Mouse (Mus musculus): Measurements from ENCODE around the gene Ccr7. TPM values are rescaled to one million over a fixed set of nuclear protein-coding genes. Genes with fewer than 3 reads are reported as not detected.

Ccr7 gene
- polyA plus RNA-seq, 1 experiment from 2014 or later = not detected

- Histone ChIP-seq H3K36me3 (ENCODE audit: control insufficient read depth, insufficient read depth, low read length) (no peaks in the 10 kb centered on the region), H3K4me1 (ENCODE audit: control insufficient read depth, insufficient read depth, low read length) (no peaks in the 10 kb centered on the region), H3K4me2 (ENCODE audit: low read depth, low read length) (no peak overlapping the region), H3K4me3 (ENCODE audit: low read depth, low read length) (no peak overlapping the region), H3K27ac (ENCODE audit: low read depth, low read length) (no peak overlapping the region), H3K27me3 (ENCODE audit: control insufficient read depth, insufficient read depth, low read length) (no peaks in the 10 kb centered on the region), H3K9me3 (ENCODE audit: control insufficient read depth, low read length) (no peaks in the 10 kb centered on the region), H3K9ac (replicated peaks; ENCODE audit: low read depth, low read length) (no peak overlapping the region)
- WGBS = 93% methylated on average over 9 of the region's 9 CpGs
- ATAC-seq (ENCODE audit: low read depth) = no peak
Measured at GRCm38 (mm10) chr11:99102575-99103270, 52.2 kb downstream of the Ccr7 start.

GRCm38 (mm10) chr11:99101693-99102092 lies 53.2 kb downstream of the Ccr7 start:
- no peaks in the 10 kb centered on the region for H3K4me1 ChIP-seq (ENCODE audit: control insufficient read depth, insufficient read depth, low read length)
- WGBS = 90% methylated on average over 8 of the region's 8 CpGs
- no peak overlapping the region for H3K4me3 ChIP-seq (ENCODE audit: low read depth, low read length)
- no peak overlapping the region for H3K4me2 ChIP-seq (ENCODE audit: low read depth, low read length)
- H3K27ac ChIP-seq (ENCODE audit: low read depth, low read length) = no peak overlapping the region
- no peak for ATAC-seq (ENCODE audit: low read depth)
- H3K9me3 ChIP-seq (ENCODE audit: control insufficient read depth, low read length) = no peaks in the 10 kb centered on the region
- H3K27me3 ChIP-seq (ENCODE audit: control insufficient read depth, insufficient read depth, low read length) = no peaks in the 10 kb centered on the region
- no peaks in the 10 kb centered on the region for H3K36me3 ChIP-seq (ENCODE audit: control insufficient read depth, insufficient read depth, low read length)
- H3K9ac ChIP-seq (replicated peaks; ENCODE audit: low read depth, low read length) = no peak overlapping the region

- H3K36me3 ChIP-seq (ENCODE audit: control insufficient read depth, insufficient read depth, low read length) = no peaks in the 10 kb centered on the region
- H3K9ac ChIP-seq (replicated peaks; ENCODE audit: low read depth, low read length) = no peak overlapping the region
- 88% methylated on average over 5 of the region's 5 CpGs for WGBS
- H3K4me1 ChIP-seq (ENCODE audit: control insufficient read depth, insufficient read depth, low read length) = no peaks in the 10 kb centered on the region
- H3K9me3 ChIP-seq (ENCODE audit: control insufficient read depth, low read length) = no peaks in the 10 kb centered on the region
- no peak for ATAC-seq (ENCODE audit: low read depth)
- no peak overlapping the region for H3K4me3 ChIP-seq (ENCODE audit: low read depth, low read length)
- no peaks in the 10 kb centered on the region for H3K27me3 ChIP-seq (ENCODE audit: control insufficient read depth, insufficient read depth, low read length)
- H3K4me2 ChIP-seq (ENCODE audit: low read depth, low read length) = no peak overlapping the region
- H3K27ac ChIP-seq (ENCODE audit: low read depth, low read length) = no peak overlapping the region
Measured at GRCm38 (mm10) chr11:99100215-99100614, 54.7 kb downstream of the Ccr7 start.

GRCm38 (mm10) chr11:99099516-99099915 lies 55.4 kb downstream of the Ccr7 start:
- Histone ChIP-seq H3K27ac (ENCODE audit: low read depth, low read length) (no peak overlapping the region), H3K4me2 (ENCODE audit: low read depth, low read length) (no peak overlapping the region), H3K4me3 (ENCODE audit: low read depth, low read length) (no peak overlapping the region), H3K36me3 (ENCODE audit: control insufficient read depth, insufficient read depth, low read length) (no peaks in the 10 kb centered on the region), H3K27me3 (ENCODE audit: control insufficient read depth, insufficient read depth, low read length) (no peaks in the 10 kb centered on the region), H3K4me1 (ENCODE audit: control insufficient read depth, insufficient read depth, low read length) (no peaks in the 10 kb centered on the region), H3K9me3 (ENCODE audit: control insufficient read depth, low read length) (no peaks in the 10 kb centered on the region), H3K9ac (replicated peaks; ENCODE audit: low read depth, low read length) (no peak overlapping the region)
- WGBS = 78% methylated on average over 7 of the region's 7 CpGs
- ATAC-seq (ENCODE audit: low read depth) = no peak

GRCm38 (mm10) chr11:99098924-99099323 lies 56.0 kb downstream of the Ccr7 start:
- H3K4me2 ChIP-seq (ENCODE audit: low read depth, low read length) = no peak overlapping the region
- H3K27ac ChIP-seq (ENCODE audit: low read depth, low read length) = no peak overlapping the region
- no peak overlapping the region for H3K4me3 ChIP-seq (ENCODE audit: low read depth, low read length)
- H3K9ac ChIP-seq (replicated peaks; ENCODE audit: low read depth, low read length) = no peak overlapping the region
- no peaks in the 10 kb centered on the region for H3K36me3 ChIP-seq (ENCODE audit: control insufficient read depth, insufficient read depth, low read length)
- no peaks in the 10 kb centered on the region for H3K4me1 ChIP-seq (ENCODE audit: control insufficient read depth, insufficient read depth, low read length)
- 93% methylated on average over 9 of the region's 9 CpGs for WGBS
- no peaks in the 10 kb centered on the region for H3K27me3 ChIP-seq (ENCODE audit: control insufficient read depth, insufficient read depth, low read length)
- no peak for ATAC-seq (ENCODE audit: low read depth)
- no peaks in the 10 kb centered on the region for H3K9me3 ChIP-seq (ENCODE audit: control insufficient read depth, low read length)

GRCm38 (mm10) chr11:99096996-99097774 lies 57.7 kb downstream of the Ccr7 start:
- no peak for ATAC-seq (ENCODE audit: low read depth)
- Histone ChIP-seq H3K27me3 (ENCODE audit: control insufficient read depth, insufficient read depth, low read length) (no peaks in the 10 kb centered on the region), H3K9ac (replicated peaks; ENCODE audit: low read depth, low read length) (no peak overlapping the region), H3K4me2 (ENCODE audit: low read depth, low read length) (no peak overlapping the region), H3K4me3 (ENCODE audit: low read depth, low read length) (no peak overlapping the region), H3K27ac (ENCODE audit: low read depth, low read length) (no peak overlapping the region), H3K36me3 (ENCODE audit: control insufficient read depth, insufficient read depth, low read length) (no peaks in the 10 kb centered on the region), H3K9me3 (ENCODE audit: control insufficient read depth, low read length) (no peaks in the 10 kb centered on the region), H3K4me1 (ENCODE audit: control insufficient read depth, insufficient read depth, low read length) (no peaks in the 10 kb centered on the region)
- 76% methylated on average over 8 of the region's 8 CpGs for WGBS

- Histone ChIP-seq H3K4me1 (ENCODE audit: control insufficient read depth, insufficient read depth, low read length) (no peaks in the 10 kb centered on the region), H3K27me3 (ENCODE audit: control insufficient read depth, insufficient read depth, low read length) (no peaks in the 10 kb centered on the region), H3K27ac (ENCODE audit: low read depth, low read length) (no peak overlapping the region), H3K4me3 (ENCODE audit: low read depth, low read length) (no peak overlapping the region), H3K36me3 (ENCODE audit: control insufficient read depth, insufficient read depth, low read length) (no peaks in the 10 kb centered on the region), H3K9me3 (ENCODE audit: control insufficient read depth, low read length) (no peaks in the 10 kb centered on the region), H3K9ac (replicated peaks; ENCODE audit: low read depth, low read length) (no peak overlapping the region), H3K4me2 (ENCODE audit: low read depth, low read length) (no peak overlapping the region)
- ATAC-seq (ENCODE audit: low read depth) = no peak
- 79% methylated on average over 4 of the region's 4 CpGs for WGBS
Measured at GRCm38 (mm10) chr11:99096417-99096816, 58.5 kb downstream of the Ccr7 start.

- H3K27me3 ChIP-seq (ENCODE audit: control insufficient read depth, insufficient read depth, low read length) = no peaks in the 10 kb centered on the region
- no peaks in the 10 kb centered on the region for H3K4me1 ChIP-seq (ENCODE audit: control insufficient read depth, insufficient read depth, low read length)
- H3K9me3 ChIP-seq (ENCODE audit: control insufficient read depth, low read length) = no peaks in the 10 kb centered on the region
- H3K9ac ChIP-seq (replicated peaks; ENCODE audit: low read depth, low read length) = no peak overlapping the region
- 64% methylated on average over 4 of the region's 4 CpGs for WGBS
- H3K4me2 ChIP-seq (ENCODE audit: low read depth, low read length) = no peak overlapping the region
- ATAC-seq (ENCODE audit: low read depth) = no peak
- no peak overlapping the region for H3K27ac ChIP-seq (ENCODE audit: low read depth, low read length)
- no peaks in the 10 kb centered on the region for H3K36me3 ChIP-seq (ENCODE audit: control insufficient read depth, insufficient read depth, low read length)
- no peak overlapping the region for H3K4me3 ChIP-seq (ENCODE audit: low read depth, low read length)
Measured at GRCm38 (mm10) chr11:99095759-99096158, 59.1 kb downstream of the Ccr7 start.

- no peaks in the 10 kb centered on the region for H3K9me3 ChIP-seq (ENCODE audit: control insufficient read depth, low read length)
- no peak for ATAC-seq (ENCODE audit: low read depth)
- no peaks in the 10 kb centered on the region for H3K36me3 ChIP-seq (ENCODE audit: control insufficient read depth, insufficient read depth, low read length)
- WGBS = 66% methylated on average over 2 of the region's 2 CpGs
- H3K27ac ChIP-seq (ENCODE audit: low read depth, low read length) = no peak overlapping the region
- no peaks in the 10 kb centered on the region for H3K27me3 ChIP-seq (ENCODE audit: control insufficient read depth, insufficient read depth, low read length)
- H3K9ac ChIP-seq (replicated peaks; ENCODE audit: low read depth, low read length) = no peak overlapping the region
- H3K4me1 ChIP-seq (ENCODE audit: control insufficient read depth, insufficient read depth, low read length) = no peaks in the 10 kb centered on the region
- no peak overlapping the region for H3K4me2 ChIP-seq (ENCODE audit: low read depth, low read length)
- no peak overlapping the region for H3K4me3 ChIP-seq (ENCODE audit: low read depth, low read length)
Measured at GRCm38 (mm10) chr11:99094911-99095676, 59.8 kb downstream of the Ccr7 start.
